Mouse (Mus musculus) gastrocnemius, postnatal 25 days (tissue): ENCODE data around the gene Apaf1. TPM values are rescaled to one million over a fixed set of nuclear protein-coding genes. Genes with fewer than 3 reads are reported as not detected.

Experiments used
- DNase-seq: peaks from one replicate; pipeline ENCODE4 v3.0.0; 2022
- long read RNA-seq, 2 experiments: library from polyadenylated mRNA; stranded (forward); transcript quantifications; one replicate each; pipeline ENCODE4 v2.0.0; 2021
- total RNA-seq, 2 experiments: library from RNA; stranded (reverse); gene quantifications; 1 replicate in 1 of 2; 2 replicates in 1 of 2; pipeline ENCODE4 v1.2.3; 2021

Gene Apaf1
- total RNA-seq = 1 to 10 TPM; 2.9 to 3.3 TPM
- long read RNA-seq, experiment 1, partial matches to known transcripts = 0 of 2 reads
- long read RNA-seq, experiment 1, other reads (novel, unspliced or antisense) = 2 of 2 reads
- long read RNA-seq, experiment 2, full-length matches to known transcripts = 3 of 3 reads
- long read RNA-seq, experiment 2, partial matches to known transcripts = 0 of 3 reads
- long read RNA-seq, experiment 2, other reads (novel, unspliced or antisense) = 0 of 3 reads

- DNase-seq = peak; percentile 99
These were observed at the start of gene Apaf1, which contains the start of gene Ikbip for GRCm38 (mm10) chr10:91082550-91083392. Gene Apaf1 (minus strand): TSS chr10:91082770. Gene Ikbip (plus strand): TSS chr10:91082940.

GRCm38 (mm10) chr10:91131565-91131964, 49.0 kb upstream of the Apaf1 start:
- no peak for DNase-seq

- no peak for DNase-seq
These were observed 48.2 kb upstream of the Apaf1 start for GRCm38 (mm10) chr10:91130792-91131191.

GRCm38 (mm10) chr10:91128551-91129160, 46.1 kb upstream of the Apaf1 start:
- DNase-seq = no peak

- no peak for DNase-seq
These were observed 44.8 kb upstream of the Apaf1 start for GRCm38 (mm10) chr10:91127395-91127794.

GRCm38 (mm10) chr10:91126618-91127355, 44.2 kb upstream of the Apaf1 start:
- no peak for DNase-seq

GRCm38 (mm10) chr10:91123828-91124822, 41.6 kb upstream of the Apaf1 start, which contains the start of gene Slc25a3:
Gene Slc25a3 (minus strand): TSS chr10:91124059.
- peak; percentile 99 for DNase-seq

GRCm38 (mm10) chr10:91123281-91123827, 40.8 kb upstream of the Apaf1 start:
- DNase-seq = peak; percentile 68

GRCm38 (mm10) chr10:91122646-91123045, 40.1 kb upstream of the Apaf1 start:
- no peak for DNase-seq

GRCm38 (mm10) chr10:91116958-91117357, 34.4 kb upstream of the Apaf1 start:
- DNase-seq = no peak

GRCm38 (mm10) chr10:91109841-91110240, 27.3 kb upstream of the Apaf1 start:
- no peak for DNase-seq

GRCm38 (mm10) chr10:91105981-91106380, 23.4 kb upstream of the Apaf1 start:
- no peak for DNase-seq

GRCm38 (mm10) chr10:91102799-91103590, 20.4 kb upstream of the Apaf1 start:
- no peak for DNase-seq

GRCm38 (mm10) chr10:91101936-91102335, 19.4 kb upstream of the Apaf1 start:
- no peak for DNase-seq

- no peak for DNase-seq
These were observed 17.5 kb upstream of the Apaf1 start for GRCm38 (mm10) chr10:91100101-91100500.

GRCm38 (mm10) chr10:91098056-91098455, 15.5 kb upstream of the Apaf1 start:
- no peak for DNase-seq

- DNase-seq = no peak
These were observed 11.9 kb upstream of the Apaf1 start for GRCm38 (mm10) chr10:91094251-91095104.

- DNase-seq = no peak
These were observed 10.2 kb upstream of the Apaf1 start for GRCm38 (mm10) chr10:91092812-91093211.
